Mouse (Mus musculus) spleen, postnatal 4 days (tissue): ENCODE measurements at regions not wholly inside any gene's neighbourhood (a gene's known extent, or its start where the extent isn't known, plus 50 kb on each side); places are given as distances from the start of the nearest gene placed in this dataset.
"Not testable (repeated sequence)": the region's sequence is repeated elsewhere in the genome, so short reads cannot be mapped to it uniquely, and the experiment has no call there.

Experiments used
- DNase-seq, 2 experiments: peaks; one replicate each; pipeline ENCODE4 v3.0.0; 2022; ENCODE audit warnings: low spot score in 2 of 2

DNA sequence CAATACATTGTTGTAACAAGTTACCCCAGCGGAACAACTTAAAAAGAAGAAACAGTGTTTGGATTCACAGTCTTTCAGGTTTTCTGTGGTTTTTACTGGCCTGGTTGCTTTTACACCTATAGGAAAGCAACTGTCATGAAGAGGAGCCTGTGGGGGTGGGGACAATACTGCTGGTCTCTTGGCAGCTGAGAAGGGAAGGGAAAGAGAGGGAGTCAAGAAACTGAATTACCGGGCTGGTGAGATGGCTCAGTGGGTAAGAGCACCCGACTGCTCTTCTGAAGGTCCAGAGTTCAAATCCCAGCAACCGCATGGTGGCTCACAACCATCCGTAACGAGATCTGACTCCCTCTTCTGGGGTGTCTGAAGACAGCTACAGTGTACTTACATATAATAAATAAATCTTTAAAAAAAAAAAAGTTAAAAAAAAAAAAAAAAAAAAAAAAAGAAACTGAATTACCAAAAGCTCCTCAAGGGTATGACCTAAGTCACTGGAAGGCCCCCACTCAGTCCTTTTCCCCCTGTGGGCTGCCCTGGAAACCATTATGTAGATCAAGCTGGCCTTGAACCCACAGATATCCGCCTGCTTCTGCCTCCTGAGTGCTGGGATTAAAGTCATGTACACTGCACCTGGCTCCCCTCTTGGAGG is 114.3 kb upstream of the Nebl start:
- DNase-seq: not testable (repeated sequence)

DNA sequence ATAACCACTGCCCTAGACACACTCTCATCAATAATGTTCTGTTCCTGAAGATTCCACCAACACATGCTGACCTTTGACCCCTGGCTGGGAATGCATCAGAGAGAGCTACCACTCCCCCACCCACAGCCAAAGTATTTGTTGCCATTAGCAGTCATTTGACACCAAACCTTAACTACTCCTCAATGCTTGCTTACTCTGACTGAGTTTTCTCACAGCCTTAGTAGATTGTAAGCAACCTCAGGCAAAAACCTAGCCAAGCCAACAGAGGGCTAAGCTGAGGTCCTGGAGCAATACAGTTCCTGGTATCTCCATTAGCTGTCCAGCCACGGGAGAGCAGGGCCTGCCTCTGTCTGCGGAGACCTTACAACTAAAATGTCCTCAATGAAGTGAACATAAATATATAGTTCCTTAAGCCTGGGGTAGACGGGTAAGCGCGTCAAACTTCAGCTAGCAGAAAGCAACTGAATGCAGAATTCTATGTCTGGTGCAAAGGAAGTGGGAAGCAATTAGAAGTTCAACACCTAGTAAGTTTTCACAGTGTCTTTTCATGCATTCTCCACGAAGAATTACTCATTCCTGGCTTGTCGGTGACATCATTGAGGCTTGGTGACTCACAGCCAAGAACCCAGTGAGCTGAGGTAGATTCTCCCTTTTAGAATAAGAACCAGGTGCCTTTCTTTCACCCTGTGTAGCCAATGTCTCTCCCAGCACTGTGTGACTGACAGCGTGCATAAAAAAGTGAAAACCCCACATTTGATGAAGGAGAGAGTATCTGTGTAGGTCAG is 113.6 kb upstream of the Nebl start:
- no peak for DNase-seq

DNA sequence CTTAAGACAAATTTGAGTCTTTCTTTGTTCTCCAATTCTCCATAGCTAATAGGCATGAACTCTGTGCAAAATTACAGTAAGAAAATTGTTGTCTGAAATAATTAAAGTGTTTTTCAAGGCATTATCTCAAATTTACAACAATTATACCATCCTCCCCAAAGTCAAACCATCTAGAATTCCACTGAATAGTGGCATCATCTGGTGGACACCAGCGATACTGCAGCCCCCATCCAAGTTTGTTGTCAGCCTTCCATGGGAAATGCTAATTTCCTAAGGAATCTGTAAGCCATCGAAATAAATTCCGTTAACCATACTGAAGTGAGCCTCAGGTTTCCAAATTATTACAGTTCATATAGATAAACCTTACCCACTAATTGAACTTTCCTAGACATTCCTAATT is 110.7 kb upstream of the Nebl start:
- DNase-seq: no peak

DNA sequence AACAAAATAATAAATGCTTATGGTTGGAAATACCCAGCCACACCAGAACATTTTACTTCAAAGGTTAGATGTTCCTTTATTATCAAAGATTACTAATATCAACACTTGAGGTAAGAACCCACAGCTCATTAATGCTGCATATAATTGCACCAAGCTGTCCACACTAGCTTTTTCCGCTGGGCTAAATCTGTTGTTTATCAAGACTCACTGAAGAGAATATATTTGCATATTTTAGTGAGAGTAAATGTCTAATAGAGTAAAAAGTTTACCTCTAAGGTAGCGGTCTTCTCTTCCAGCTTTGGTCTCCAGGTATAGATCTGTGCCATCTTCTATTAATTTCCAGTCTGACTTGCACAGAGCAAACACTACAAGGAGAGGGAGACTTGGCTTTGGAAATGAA is 110.3 kb upstream of the Nebl start:
- no peak for DNase-seq

DNA sequence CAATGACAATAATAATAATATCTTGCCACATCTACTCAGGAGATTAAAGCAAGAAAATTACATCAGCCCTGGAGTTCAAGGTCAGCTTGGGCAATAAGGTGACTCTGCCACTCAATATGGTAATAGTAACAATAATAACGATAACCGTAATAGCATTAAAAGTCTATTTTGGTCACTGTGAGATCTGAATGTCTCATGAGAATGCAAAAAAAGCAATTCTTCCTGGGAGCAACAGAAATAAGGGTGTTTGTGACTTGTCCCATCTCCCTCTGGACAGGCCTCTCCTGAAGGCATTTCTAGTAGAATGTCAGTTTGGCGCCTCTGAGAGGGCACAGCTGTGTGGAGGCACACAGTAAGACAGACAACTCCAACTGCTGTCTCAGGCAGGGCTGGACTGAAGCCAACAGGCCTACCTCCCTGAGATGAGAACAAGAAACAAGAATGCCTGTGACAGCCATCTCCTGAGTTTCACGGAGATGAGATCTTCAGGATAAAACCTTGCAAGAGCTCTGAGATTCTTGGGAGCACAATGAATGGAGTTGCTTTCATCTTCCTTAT is 109.8 kb upstream of the Nebl start:
- no peak for DNase-seq

DNA sequence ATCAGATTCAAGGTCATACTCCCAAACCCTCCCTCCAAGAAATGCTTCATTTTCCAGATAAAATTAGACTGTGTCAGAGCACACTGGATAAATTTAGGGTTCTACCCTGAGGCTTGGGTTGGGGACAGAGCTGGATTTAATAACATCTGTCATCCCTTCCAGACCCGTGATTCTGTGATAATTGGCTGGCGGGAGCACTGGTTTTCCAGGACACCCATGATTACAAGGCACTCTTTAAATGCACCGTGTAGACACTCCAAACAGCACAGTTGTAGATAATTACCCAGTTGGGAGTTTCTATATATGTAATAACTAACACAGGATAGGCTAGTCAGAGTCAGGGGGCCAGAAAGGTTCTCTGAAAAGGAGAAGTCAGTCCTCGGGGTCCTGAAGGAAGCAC is 108.4 kb upstream of the Nebl start:
- DNase-seq: no peak

DNA sequence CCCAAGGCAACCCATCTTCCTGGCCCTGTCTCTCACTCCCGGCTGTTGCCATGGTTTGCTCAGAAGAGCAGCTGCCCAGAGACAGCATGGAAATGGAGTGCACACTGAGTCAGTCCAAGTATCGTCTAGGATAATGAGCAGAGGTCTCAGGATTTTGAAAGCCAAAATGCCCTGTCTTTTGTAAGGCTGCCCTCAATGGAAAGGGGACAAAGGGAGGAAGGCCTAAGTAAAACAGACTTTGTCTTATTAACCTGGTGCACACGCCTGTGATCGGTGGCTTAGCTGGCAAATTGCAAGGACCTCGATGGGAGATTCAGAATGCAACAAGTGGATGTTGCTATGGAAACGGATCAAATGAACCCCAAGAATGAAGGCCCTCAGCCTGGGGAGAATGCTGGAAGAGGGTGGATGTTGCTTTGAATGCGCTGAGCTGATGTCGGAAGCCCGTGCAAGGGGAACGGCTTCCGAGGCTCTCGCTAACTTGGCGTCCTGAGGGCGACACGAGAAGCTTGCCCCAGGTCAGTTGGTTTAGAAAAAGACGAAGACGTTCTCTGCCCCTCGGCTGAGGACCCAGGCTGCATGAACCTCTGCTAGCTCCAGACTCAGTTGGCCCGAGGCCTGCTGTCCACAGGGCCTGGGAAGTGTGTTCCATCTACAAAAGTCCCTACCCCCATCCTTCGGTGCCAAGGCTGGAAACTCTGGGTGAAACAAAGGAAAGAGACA is 107.8 kb upstream of the Nebl start:
- no peak for DNase-seq

DNA sequence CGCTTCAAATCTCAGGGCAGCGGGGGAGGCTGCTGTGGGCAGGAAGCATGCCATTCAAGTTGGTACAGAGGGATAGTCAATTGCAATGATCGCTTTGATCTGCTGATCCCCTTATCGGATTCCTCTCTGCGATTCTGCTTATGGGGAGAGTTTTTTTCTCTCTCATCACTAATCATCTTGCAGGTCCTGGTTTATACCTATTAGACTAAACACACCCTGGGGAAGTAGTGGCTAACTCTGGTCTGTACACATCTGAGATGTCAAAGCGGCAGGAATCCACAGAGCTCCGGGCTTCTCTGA is 107.1 kb upstream of the Nebl start:
- no peak for DNase-seq

DNA sequence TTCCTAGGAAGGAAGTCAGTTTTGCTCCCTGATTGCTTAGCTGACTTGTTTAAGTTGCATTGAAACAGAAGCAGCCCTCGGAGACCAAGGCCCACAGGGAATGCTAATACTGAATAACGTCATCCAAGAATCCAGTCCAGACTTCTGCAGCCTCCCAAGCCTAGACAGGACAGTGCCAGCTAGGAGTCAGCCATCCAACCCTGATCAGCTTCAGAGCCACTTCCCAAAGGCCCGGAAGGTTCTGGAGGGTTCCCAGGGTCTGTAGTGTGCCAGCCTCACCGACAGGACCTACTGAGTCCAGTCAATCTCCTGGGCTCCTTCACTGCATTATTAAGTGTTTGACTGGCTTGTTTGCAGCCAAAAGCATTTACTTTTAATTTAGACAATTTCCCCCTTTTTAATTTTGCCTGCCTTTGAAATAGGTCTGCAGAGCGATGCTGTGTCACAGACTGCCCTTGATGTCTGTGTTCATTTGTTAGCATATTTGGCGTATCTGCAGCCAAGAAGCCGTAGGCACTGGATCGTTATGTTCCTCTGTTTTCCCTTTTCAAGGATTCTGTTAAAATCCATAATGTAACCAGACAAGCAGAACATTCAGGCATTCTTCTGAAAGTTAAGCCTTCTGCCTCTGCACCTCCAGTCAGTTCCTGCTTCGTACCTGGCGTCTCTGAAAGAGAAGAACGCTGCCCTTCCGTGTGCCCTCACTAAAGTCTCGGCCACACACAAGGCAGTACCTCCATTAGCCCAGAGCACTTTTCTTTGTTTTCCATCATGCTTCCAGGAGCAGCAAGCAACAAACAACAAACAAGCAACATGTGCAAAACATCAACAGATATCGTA is 106.5 kb upstream of the Nebl start:
- DNase-seq: no peak

DNA sequence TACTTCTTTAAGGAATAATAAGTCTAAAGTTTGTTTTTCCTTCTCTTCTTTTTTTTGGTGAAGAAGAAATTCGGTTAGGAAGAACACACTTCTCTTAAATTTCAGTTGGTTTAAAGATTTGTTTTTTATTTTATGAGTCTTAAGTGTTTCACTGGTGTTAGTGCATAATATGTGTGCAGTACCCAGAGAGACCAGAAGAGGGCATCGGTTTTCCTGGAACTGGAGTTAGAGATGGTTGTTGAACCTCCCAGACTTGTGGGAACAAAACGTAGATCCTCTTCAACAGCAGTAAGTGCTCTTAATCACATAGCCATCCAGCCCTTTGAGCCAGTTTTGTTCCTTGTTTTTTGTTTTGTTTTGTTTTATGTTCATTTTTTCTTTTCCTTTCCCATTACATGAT is 101.5 kb upstream of the Nebl start:
- no peak for DNase-seq

DNA sequence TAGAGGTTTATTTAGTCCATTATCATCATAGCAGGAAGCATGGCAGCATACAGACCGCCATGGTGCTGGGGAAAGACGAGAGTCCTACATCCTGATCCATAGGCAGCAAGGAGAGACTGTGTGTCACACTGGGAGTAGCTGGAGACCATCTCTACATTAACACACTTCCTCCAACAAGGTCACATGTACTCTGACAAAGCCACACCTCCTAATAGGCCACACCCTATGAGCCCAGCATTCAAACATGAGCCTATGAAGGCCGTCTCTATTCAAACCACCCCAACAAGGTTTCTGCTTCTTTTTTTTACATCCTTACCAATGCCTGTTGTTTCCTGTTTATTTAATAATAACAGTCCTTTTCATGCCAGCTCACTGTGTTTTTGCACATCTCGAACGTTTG is 99.0 kb upstream of the Nebl start:
- DNase-seq: no peak

DNA sequence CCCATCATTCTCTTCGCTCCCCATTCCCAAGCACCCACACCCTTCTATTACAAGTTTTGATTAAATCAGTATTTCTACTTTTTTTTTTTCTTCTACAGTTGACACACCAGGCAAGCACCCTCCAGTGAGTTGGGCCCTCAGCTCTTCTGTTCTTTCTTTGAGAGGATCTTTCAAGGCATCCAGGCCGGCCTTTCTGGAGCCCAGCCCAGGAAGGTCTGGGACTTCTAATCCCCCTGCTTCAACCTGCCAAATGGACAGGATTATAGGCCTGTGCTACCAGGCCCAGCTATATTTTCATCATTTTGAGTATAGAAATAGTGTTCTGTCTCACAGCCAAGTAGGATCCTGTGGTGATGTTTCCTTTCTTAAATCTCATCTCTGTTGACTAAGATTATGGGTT is 94.0 kb upstream of the Nebl start:
- DNase-seq: no peak

DNA sequence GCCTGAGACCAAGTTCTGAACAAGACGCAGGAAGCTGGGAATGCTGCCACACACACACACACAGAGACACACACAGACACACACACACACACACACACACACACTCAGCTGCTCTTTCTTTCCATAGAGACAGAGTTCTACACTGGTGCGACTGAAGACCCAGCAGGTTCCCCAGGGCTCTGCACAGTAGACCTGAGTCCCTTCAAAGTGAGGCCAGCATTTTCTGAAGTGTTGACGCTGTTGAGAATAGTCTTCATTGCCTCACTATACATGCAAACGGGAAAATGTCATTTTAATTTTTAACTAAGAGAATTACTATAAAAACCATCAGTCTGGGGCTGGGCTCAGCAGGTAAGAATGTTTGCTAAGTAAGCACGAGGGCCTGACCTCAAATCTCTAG is 92.9 kb upstream of the Nebl start:
- no peak for DNase-seq

DNA sequence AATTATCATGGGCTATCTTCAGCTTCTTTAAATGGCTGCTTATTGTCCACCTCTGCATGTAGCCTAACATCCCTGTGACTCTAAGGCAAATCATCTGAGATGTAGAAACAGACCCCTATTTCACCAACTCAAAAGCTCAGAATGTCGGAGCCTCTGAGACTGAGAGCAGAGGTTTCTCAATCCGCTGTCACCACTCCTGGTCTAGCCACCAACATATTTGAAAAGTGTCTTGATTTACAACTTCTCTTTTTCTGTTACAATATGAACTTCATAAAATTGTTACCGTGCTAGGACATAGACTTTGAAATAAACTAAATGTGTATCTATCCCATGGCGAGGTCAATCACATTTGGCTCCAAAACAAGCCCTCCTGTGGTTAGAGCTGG is 91.3 kb upstream of the Nebl start:
- DNase-seq: no peak

DNA sequence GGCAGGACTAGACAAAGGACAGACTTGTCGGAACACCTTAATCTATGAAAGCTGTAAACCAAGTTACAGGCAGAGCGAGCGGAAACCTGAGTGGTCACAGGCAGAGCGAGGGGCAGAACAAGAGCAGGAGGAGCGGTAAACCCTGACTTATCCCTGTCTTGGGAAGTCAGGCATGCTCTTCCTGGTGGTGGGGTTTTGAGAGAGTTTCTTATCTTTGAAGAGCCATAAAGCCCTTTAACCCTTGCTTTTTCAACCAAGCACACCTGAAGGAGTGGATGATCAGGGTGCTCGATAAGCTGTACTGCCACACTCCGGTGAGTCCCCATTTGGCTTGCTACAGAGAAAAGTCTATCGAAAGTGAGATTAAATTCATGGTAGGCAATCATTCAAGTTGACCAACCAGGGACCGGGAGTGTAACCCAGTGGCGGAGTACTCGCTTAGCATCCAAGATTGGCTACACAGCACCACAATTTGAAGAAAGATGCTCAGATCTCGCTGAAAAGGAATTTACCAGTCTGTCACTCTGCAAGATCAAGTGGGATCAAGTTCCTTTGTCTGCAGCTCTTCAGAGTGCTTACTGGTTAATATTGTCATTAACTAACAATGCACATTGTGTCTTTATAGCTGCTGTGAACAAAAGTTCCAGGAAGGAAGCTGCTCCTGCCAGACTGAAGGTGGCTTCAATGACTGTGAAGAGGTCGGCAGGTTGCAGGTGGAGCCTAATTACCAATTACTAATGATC is 90.8 kb upstream of the Nebl start:
- DNase-seq: no peak

DNA sequence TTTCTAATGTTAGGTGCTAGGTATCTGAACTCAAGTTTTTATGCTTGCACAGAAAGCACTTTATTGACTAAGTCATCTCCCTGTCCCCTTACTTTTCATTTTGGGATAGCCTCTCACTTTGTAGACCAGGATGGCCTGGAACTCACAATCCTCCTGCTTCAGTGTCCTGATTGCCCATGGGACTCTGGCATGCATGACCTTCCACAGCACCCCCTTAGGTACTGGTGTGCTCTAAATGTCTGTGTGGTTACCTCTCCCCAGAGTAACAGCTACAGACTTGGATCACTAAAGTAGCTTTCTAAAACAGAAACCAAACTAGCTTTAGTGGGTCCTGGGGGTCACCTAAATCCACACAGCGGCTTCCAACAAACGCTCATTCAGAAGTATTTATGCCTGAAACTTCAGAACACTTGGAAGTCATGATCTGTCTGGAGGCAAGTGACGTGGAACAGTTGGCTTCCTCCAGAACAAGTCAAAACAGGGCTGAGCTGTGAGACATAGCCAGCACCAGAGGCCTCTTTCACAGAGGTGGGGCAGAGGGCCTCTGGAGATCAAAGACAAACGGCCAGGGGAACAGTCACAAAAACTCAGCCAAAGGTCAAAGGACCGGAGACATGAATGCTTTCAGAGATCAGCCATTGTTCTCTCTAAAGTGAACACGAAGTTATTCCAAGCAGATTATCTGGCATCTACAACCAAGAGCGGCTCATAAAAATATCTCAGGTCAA is 80.8 kb upstream of the Nebl start:
- DNase-seq: no peak
